Mouse (Mus musculus): ENCODE results near the gene 3425401B19Rik. TPM values are rescaled to one million over a fixed set of nuclear protein-coding genes. Genes with fewer than 3 reads are reported as not detected.

The 3425401B19Rik gene
- total and polyA plus RNA-seq, 2 experiments = 0.09 TPM; not detected in 1

DNA sequence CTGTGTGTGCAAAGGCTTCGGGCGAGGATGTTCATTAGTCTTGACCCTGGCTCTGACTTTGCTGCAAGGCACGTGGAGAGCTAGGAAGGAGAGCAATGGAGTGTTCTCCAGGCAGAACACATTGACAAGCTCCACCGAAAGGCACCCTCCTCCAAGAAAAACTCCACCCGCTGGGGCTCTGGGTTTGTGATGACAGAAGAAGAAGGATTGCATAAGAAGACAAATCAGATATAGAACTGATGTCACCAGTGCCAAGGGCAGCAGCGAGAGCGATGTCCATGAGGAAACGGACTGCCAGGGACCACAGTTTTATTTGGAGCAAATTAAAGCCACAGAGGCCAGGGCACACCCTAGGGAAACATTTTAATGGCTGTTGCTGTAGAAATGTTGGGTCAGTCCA lies 12.7 kb upstream of the 3425401B19Rik start:
- Histone ChIP-seq H3K27ac (replicated peaks; ENCODE audit: insufficient read depth, low read depth, low read length) (no peak overlapping the region), H3K36me3 (ENCODE audit: control insufficient read depth, insufficient read depth, low read length) (no peaks in the 10 kb centered on the region), H3K27me3 (ENCODE audit: control insufficient read depth, insufficient read depth, low read length) (no peaks in the 10 kb centered on the region; the same call in 1 of the 2 replicates), H3K9ac (ENCODE audit: low read depth, low read length) (no peak overlapping the region), H3K79me2 (ENCODE audit: control insufficient read depth, insufficient read depth, low read length) (no peaks in the 10 kb centered on the region), H3K4me3 (ENCODE audit: insufficient read depth, low read depth, low read length) (no peak overlapping the region), H3K4me1 (ENCODE audit: control insufficient read depth, insufficient read depth, low read length) (no peaks in the 10 kb centered on the region)
- 74% methylated on average over 8 of the region's 8 CpGs for WGBS
- no peak for TF ChIP-seq CTCF (IDR thresholded peaks at IDR 0.05; ENCODE audit: low read depth, low read length)
- DNase-seq (ENCODE audit: extremely low read depth, low read depth, low spot score) = no peak

DNA sequence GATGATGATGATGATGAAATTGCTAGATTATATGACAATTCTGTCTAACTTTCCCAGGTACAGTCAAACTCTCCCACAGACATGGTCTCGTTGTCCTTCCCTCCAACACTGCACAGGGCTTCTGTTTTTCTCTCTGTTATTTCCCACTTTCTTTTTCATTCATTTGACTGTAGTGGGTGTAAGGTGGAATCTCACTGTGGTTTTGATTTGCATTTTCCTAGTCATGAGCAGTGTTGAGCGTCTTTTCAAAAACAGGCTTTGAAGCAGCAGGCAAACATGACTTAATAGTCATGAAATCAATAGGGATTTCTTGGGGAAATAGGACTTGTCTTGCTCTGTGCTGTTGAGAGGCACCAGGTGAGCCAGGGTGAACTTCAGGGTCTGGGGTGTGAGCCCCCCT lies 11.3 kb upstream of the 3425401B19Rik start:
- 84% methylated on average over 2 of the region's 2 CpGs for WGBS
- DNase-seq (ENCODE audit: extremely low read depth, low read depth, low spot score) = no peak
- TF ChIP-seq CTCF (IDR thresholded peaks at IDR 0.05; ENCODE audit: low read depth, low read length) = no peak
- TF ChIP-seq POLR2A (IDR thresholded peaks at IDR 0.05; ENCODE audit: extremely low read depth, insufficient read depth, low read length) = no peak

DNA sequence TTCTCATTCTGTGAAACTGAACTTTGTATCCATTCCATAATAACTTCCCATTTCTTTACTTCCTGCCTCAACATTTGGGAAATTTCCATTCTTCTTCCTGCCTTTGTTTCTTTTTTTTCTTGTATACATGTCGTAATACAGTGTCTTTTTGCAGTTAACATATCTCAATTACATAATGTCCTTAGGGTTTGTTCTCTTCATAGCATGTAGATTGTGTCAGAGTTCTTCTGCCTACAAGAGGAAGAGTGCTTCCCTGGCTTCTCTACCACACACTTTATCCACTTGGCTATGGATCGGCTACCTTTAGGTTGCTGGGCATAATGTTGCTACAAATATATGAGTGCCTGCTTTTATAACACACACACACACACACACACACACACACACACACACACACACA lies 10.8 kb upstream of the 3425401B19Rik start:
- Histone ChIP-seq H3K9ac (ENCODE audit: low read depth, low read length) (no peak overlapping the region), H3K4me1 (ENCODE audit: control insufficient read depth, insufficient read depth, low read length) (no peaks in the 10 kb centered on the region), H3K36me3 (ENCODE audit: control insufficient read depth, insufficient read depth, low read length) (no peaks in the 10 kb centered on the region), H3K27ac (replicated peaks; ENCODE audit: insufficient read depth, low read depth, low read length) (no peak overlapping the region), H3K79me2 (ENCODE audit: control insufficient read depth, insufficient read depth, low read length) (no peaks in the 10 kb centered on the region), H3K27me3 (ENCODE audit: control insufficient read depth, insufficient read depth, low read length) (no peaks in the 10 kb centered on the region; the same call in 1 of the 2 replicates), H3K4me3 (ENCODE audit: insufficient read depth, low read depth, low read length) (no peak overlapping the region)
- WGBS = 82% methylated on average over 2 of the region's 2 CpGs
- no peak for DNase-seq (ENCODE audit: extremely low read depth, low read depth, low spot score)
- no peak for TF ChIP-seq CTCF (IDR thresholded peaks at IDR 0.05; ENCODE audit: low read depth, low read length)
- TF ChIP-seq POLR2A (IDR thresholded peaks at IDR 0.05; ENCODE audit: extremely low read depth, insufficient read depth, low read length) = no peak

More for the DNA sequence above, 11.3 kb upstream of the 3425401B19Rik start:
- Histone ChIP-seq H3K9ac (ENCODE audit: low read depth, low read length) (no peak overlapping the region), H3K27ac (replicated peaks; ENCODE audit: insufficient read depth, low read depth, low read length) (no peak overlapping the region), H3K27me3 (ENCODE audit: control insufficient read depth, insufficient read depth, low read length) (no peaks in the 10 kb centered on the region; the same call in 1 of the 2 replicates), H3K4me3 (ENCODE audit: insufficient read depth, low read depth, low read length) (no peak overlapping the region), H3K4me1 (ENCODE audit: control insufficient read depth, insufficient read depth, low read length) (no peaks in the 10 kb centered on the region), H3K79me2 (ENCODE audit: control insufficient read depth, insufficient read depth, low read length) (no peaks in the 10 kb centered on the region), H3K36me3 (ENCODE audit: control insufficient read depth, insufficient read depth, low read length) (no peaks in the 10 kb centered on the region)

DNA sequence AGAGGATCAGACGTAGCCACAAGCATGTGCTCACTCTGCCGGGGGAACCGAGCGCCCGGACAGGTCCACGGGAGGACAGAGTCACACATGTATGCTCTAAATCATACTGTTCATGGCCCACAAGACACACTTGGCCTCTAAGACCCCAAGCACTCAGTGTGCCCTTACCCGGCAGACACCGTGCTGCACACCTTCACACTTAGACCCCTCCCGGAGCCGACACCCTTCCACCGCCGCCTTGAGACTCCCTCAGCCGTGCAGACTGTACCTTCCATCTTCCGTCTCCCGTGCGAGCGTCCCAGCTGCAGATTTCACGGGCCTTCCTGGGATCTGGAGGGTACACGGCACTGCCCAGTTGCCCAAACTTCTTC lies 373 bp downstream of the 3425401B19Rik start:
- H3K4me1 ChIP-seq (ENCODE audit: control insufficient read depth, insufficient read depth, low read length) = peaks cover 2% of the 10 kb centered on the region; the same call in 1 of the 2 replicates
- no peaks in the 10 kb centered on the region for H3K36me3 ChIP-seq (ENCODE audit: control insufficient read depth, insufficient read depth, low read length)
- 76% methylated on average over 19 of the region's 19 CpGs for WGBS
- no peak overlapping the region for H3K9ac ChIP-seq (ENCODE audit: low read depth, low read length)
- TF ChIP-seq POLR2A (IDR thresholded peaks at IDR 0.05; ENCODE audit: extremely low read depth, insufficient read depth, low read length) (no peak), CTCF (IDR thresholded peaks at IDR 0.05; ENCODE audit: low read depth, low read length) (no peak)
- no peak for DNase-seq (ENCODE audit: extremely low read depth, low read depth, low spot score)
- no peaks in the 10 kb centered on the region for H3K27me3 ChIP-seq (ENCODE audit: control insufficient read depth, insufficient read depth, low read length)
- no peaks in the 10 kb centered on the region for H3K79me2 ChIP-seq (ENCODE audit: control insufficient read depth, insufficient read depth, low read length)
- H3K27ac ChIP-seq (replicated peaks; ENCODE audit: insufficient read depth, low read depth, low read length) = no peak overlapping the region
- H3K4me3 ChIP-seq (ENCODE audit: insufficient read depth, low read depth, low read length) = no peak overlapping the region

DNA sequence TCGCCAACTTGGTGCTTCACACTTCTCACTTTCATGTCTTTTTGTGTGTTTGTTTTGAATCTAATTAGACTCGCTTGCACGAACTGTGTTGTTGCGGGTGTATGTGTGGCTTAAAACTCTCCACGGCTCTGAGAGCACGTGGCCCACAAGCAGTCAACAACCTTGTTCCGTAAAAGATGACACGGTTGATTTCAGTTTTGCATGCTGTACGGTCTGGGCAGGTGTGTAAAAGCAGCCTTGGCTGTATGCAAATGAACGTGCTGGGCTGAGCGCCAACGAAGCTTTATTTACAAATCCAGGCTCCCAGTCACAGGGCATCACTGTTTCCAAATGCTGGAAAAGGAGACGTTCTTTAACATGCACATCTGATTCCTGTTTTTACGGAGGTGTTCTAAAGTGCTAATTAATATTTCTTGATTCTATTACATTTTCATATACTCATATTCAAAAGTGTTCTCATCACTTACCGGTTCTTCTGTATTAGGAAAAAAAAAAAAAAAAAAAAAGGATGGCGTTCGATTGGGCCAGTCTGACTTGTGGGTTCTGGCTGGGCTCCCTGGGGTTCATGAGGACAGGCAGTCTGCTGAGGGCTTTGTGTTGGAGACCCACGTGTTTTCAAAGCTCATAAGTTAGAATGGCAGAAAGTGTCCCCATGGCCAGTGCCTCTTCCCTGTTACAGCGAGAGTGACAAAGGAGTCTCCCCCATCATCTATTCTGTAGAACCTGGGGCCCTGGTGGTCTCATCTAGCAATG lies 935 bp downstream of the 3425401B19Rik start:
- no peak overlapping the region for H3K4me3 ChIP-seq (ENCODE audit: insufficient read depth, low read depth, low read length)
- peak; percentile 62 for DNase-seq (ENCODE audit: extremely low read depth, low read depth, low spot score)

DNA sequence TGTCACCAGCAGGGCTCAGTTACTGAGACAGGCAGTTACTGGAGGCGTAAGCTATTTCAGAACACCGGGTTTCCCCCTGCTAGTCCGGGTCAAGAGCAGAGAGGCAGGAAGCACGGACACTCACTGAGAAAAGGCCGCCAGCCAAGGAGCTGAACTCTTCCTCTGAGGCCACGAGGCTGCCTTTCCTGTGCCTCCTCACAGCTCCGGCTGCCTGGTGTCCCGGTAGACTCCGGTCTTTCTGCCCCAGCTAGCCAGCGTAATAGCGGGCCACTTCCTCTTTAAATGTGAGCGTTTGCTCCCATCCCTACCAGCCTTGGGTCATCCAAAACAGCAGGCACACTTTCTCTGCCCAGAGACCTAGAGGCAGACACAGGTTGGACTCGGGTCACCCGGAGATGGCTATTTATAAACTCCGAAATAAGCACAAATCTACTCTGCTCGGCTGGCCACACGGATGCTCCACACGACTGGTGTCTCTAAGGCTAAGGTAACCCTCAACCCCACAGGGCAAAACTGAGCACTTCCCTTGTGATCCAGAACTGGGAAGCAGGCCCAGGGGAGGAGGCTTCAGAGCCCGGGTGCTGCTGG lies 1.7 kb downstream of the 3425401B19Rik start:
- DNase-seq (ENCODE audit: extremely low read depth, low read depth, low spot score) = peak; percentile 11
- Histone ChIP-seq H3K4me1 (ENCODE audit: control insufficient read depth, insufficient read depth, low read length) (peaks cover 2% of the 10 kb centered on the region; the same call in 1 of the 2 replicates), H3K27ac (replicated peaks; ENCODE audit: insufficient read depth, low read depth, low read length) (peak overlapping the region; percentile 7; the same call in 1 of the 2 replicates), H3K36me3 (ENCODE audit: control insufficient read depth, insufficient read depth, low read length) (no peaks in the 10 kb centered on the region), H3K27me3 (ENCODE audit: control insufficient read depth, insufficient read depth, low read length) (no peaks in the 10 kb centered on the region), H3K79me2 (ENCODE audit: control insufficient read depth, insufficient read depth, low read length) (no peaks in the 10 kb centered on the region), H3K4me3 (ENCODE audit: insufficient read depth, low read depth, low read length) (no peak overlapping the region), H3K9ac (ENCODE audit: low read depth, low read length) (no peak overlapping the region)
- TF ChIP-seq CTCF (IDR thresholded peaks at IDR 0.05; ENCODE audit: low read depth, low read length) = no peak
- no peak for TF ChIP-seq POLR2A (IDR thresholded peaks at IDR 0.05; ENCODE audit: extremely low read depth, insufficient read depth, low read length)
- 43% methylated on average over 19 of the region's 19 CpGs for WGBS

More for the DNA sequence above, 935 bp downstream of the 3425401B19Rik start:
- TF ChIP-seq CTCF (IDR thresholded peaks at IDR 0.05; ENCODE audit: low read depth, low read length) (no peak), POLR2A (IDR thresholded peaks at IDR 0.05; ENCODE audit: extremely low read depth, insufficient read depth, low read length) (no peak)
- 36% methylated on average over 19 of the region's 19 CpGs for WGBS
- Histone ChIP-seq H3K4me1 (ENCODE audit: control insufficient read depth, insufficient read depth, low read length) (peaks cover 2% of the 10 kb centered on the region; the same call in 1 of the 2 replicates), H3K36me3 (ENCODE audit: control insufficient read depth, insufficient read depth, low read length) (no peaks in the 10 kb centered on the region), H3K27ac (replicated peaks; ENCODE audit: insufficient read depth, low read depth, low read length) (no peak overlapping the region), H3K9ac (ENCODE audit: low read depth, low read length) (no peak overlapping the region), H3K27me3 (ENCODE audit: control insufficient read depth, insufficient read depth, low read length) (no peaks in the 10 kb centered on the region), H3K79me2 (ENCODE audit: control insufficient read depth, insufficient read depth, low read length) (no peaks in the 10 kb centered on the region)

Measured in liver, adult 2 months (tissue).